Mouse (Mus musculus): ENCODE measurements around the gene Car6. TPM values are rescaled to one million over a fixed set of nuclear protein-coding genes. Genes with fewer than 3 reads are reported as not detected.

The Car6 gene
- polyA plus RNA-seq, 1 experiment from 2014 or later = 0.27 TPM

DNA sequence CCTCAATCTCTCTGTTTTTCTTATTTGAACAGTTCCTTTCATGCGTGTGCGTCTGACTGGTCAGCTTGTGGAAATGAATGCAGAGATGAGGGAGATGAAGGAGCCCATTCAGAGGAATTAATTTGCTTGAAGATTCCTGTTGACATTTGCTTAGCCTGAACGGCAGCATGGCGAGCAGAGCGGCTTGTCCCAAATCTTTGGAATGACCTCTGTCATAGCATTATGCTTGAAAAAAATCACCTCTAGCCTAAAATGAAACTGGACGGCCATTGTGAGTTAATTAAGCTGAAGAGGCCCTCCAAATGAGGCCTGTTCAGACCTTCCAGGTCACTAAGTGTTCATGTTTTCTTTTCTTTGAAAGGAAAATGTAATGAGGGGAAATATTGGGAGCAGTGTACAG, 15.3 kb upstream of the Car6 start:
- Histone ChIP-seq H3K27ac (ENCODE audit: low read length) (no peak overlapping the region), H3K4me1 (ENCODE audit: insufficient read depth, low read depth, low read length) (peaks cover 5% of the 10 kb centered on the region; the same call in 1 of the 2 replicates), H3K9me3 (ENCODE audit: low read length) (no peaks in the 10 kb centered on the region), H3K27me3 (replicated peaks; ENCODE audit: insufficient read depth, low read length) (no peaks in the 10 kb centered on the region), H3K4me3 (ENCODE audit: low read depth, low read length) (no peak overlapping the region), H3K9ac (replicated peaks; ENCODE audit: low read depth) (no peak overlapping the region), H3K36me3 (ENCODE audit: insufficient read depth, low read length) (no peaks in the 10 kb centered on the region), H3K4me2 (replicated peaks; ENCODE audit: low read depth, low read length) (no peak overlapping the region)
- ATAC-seq (no peak), DNase-seq (ENCODE audit: low spot score) (no peak)
- WGBS = 69% methylated on average over 6 of the region's 6 CpGs
- TF ChIP-seq EP300 (IDR thresholded peaks at IDR 0.05) (no peak), CTCF (IDR thresholded peaks at IDR 0.05) (no peak)

DNA sequence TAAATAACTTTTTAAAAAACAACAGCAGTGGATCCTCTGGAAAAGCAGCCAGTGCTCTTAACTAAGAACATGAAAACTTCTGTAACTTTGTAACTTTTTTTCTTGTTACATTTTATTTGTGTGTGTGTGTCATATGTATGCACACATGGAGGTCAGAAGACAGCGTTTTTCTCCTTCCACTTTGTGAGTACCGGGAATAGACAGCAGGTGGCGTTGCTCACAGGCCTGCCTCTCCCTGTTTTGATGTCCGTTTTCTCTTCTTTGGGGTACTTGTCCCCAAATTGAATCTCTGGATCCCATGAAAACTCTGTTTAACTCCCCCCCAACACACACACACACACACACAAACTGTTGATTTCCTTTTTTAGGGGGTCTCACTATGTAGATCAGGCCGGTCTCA, 12.8 kb upstream of the Car6 start:
- no peaks in the 10 kb centered on the region for H3K27me3 ChIP-seq (replicated peaks; ENCODE audit: insufficient read depth, low read length)
- no peak overlapping the region for H3K9ac ChIP-seq (replicated peaks; ENCODE audit: low read depth)
- no peaks in the 10 kb centered on the region for H3K9me3 ChIP-seq (ENCODE audit: low read length)
- H3K36me3 ChIP-seq (ENCODE audit: insufficient read depth, low read length) = no peaks in the 10 kb centered on the region
- TF ChIP-seq CTCF (IDR thresholded peaks at IDR 0.05) = peak; percentile 61
- no peak for TF ChIP-seq EP300 (IDR thresholded peaks at IDR 0.05)
- no peak overlapping the region for H3K4me2 ChIP-seq (replicated peaks; ENCODE audit: low read depth, low read length)
- H3K4me1 ChIP-seq (ENCODE audit: insufficient read depth, low read depth, low read length) = peaks cover 5% of the 10 kb centered on the region; the same call in 1 of the 2 replicates
- ATAC-seq = no peak
- 38% methylated on average over 5 of the region's 5 CpGs for WGBS
- H3K27ac ChIP-seq (ENCODE audit: low read length) = no peak overlapping the region
- DNase-seq (ENCODE audit: low spot score) = no peak
- no peak overlapping the region for H3K4me3 ChIP-seq (ENCODE audit: low read depth, low read length)

DNA sequence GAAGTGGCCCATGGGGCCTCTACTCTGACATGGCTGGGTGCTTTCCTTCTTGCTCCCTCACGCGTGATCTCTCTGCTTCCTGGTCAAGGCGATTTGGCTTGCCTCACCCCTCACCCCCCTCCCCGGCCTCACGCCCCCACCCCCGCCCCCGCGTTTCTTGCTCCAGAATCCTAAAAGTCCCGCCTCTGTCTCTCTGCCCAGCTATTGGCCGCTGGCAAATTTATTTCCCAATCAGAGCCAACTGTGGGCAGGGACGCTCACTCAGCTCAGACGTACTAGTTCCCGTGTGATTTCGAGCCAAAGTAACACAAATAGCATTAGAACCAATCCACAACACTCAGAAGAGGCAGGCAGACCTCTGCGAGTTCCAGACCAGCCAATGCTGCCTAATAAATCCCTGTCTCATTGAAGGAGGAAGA, 11.4 kb upstream of the Car6 start:
- H3K36me3 ChIP-seq (ENCODE audit: insufficient read depth, low read length) = no peaks in the 10 kb centered on the region
- TF ChIP-seq CTCF (IDR thresholded peaks at IDR 0.05) = no peak
- TF ChIP-seq EP300 (IDR thresholded peaks at IDR 0.05) = no peak
- H3K4me1 ChIP-seq (ENCODE audit: insufficient read depth, low read depth, low read length) = peaks cover 5% of the 10 kb centered on the region; the same call in 1 of the 2 replicates
- H3K9me3 ChIP-seq (ENCODE audit: low read length) = no peaks in the 10 kb centered on the region
- H3K27me3 ChIP-seq (replicated peaks; ENCODE audit: insufficient read depth, low read length) = no peaks in the 10 kb centered on the region
- DNase-seq (ENCODE audit: low spot score) (peak; percentile 90), ATAC-seq (peak; percentile 93)
- peak overlapping the region; percentile 38 for H3K4me2 ChIP-seq (replicated peaks; ENCODE audit: low read depth, low read length)
- 3% methylated on average over 15 of the region's 15 CpGs for WGBS
- no peak overlapping the region; the same call in 1 of the 2 replicates for H3K9ac ChIP-seq (replicated peaks; ENCODE audit: low read depth)
- peak overlapping the region; percentile 26; the same call in 1 of the 2 replicates for H3K27ac ChIP-seq (ENCODE audit: low read length)
- no peak overlapping the region for H3K4me3 ChIP-seq (ENCODE audit: low read depth, low read length)

DNA sequence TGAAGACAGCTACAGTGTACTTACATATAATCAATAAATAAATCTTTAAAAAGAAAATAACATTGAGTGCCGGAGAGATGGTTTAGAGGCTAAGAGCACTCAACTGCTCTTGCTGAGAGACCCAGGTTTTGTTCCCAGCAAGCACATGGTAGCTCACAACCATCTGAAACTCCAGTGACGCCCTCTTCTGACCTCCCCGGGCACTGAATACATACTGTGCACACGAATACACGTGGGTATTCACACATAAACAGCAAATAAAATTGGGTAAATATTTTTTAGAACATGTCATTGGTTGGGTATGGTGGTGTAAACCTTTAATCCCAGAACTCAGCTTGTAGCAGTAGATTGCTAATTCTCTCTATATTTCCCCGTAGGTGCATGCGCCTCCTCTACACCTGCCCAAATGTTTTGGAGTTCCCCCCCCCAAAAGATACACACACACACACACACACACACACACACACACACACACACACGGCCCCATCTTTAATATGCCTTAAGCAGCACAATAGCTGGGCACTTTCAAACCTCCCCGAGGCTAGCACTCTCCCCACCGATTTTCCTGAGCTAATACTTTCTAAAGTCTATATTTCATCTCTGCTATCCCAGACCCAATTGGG, 10.9 kb upstream of the Car6 start:
- Histone ChIP-seq H3K27ac (ENCODE audit: low read length) (no peak overlapping the region), H3K4me3 (ENCODE audit: low read depth, low read length) (no peak overlapping the region), H3K36me3 (ENCODE audit: insufficient read depth, low read length) (no peaks in the 10 kb centered on the region), H3K4me1 (ENCODE audit: insufficient read depth, low read depth, low read length) (peaks cover 5% of the 10 kb centered on the region; the same call in 1 of the 2 replicates), H3K4me2 (replicated peaks; ENCODE audit: low read depth, low read length) (peak overlapping the region; percentile 38), H3K9me3 (ENCODE audit: low read length) (no peaks in the 10 kb centered on the region), H3K9ac (replicated peaks; ENCODE audit: low read depth) (no peak overlapping the region), H3K27me3 (replicated peaks; ENCODE audit: insufficient read depth, low read length) (no peaks in the 10 kb centered on the region)
- ATAC-seq (no peak), DNase-seq (ENCODE audit: low spot score) (no peak)
- 47% methylated on average over 10 of the region's 10 CpGs for WGBS
- TF ChIP-seq CTCF (IDR thresholded peaks at IDR 0.05) (no peak), EP300 (IDR thresholded peaks at IDR 0.05) (no peak)

- no peak for ATAC-seq
- no peaks in the 10 kb centered on the region for H3K36me3 ChIP-seq (ENCODE audit: insufficient read depth, low read length)
- H3K27ac ChIP-seq (ENCODE audit: low read length) = no peak overlapping the region
- H3K9me3 ChIP-seq (ENCODE audit: low read length) = no peaks in the 10 kb centered on the region
- H3K27me3 ChIP-seq (replicated peaks; ENCODE audit: insufficient read depth, low read length) = no peaks in the 10 kb centered on the region
- H3K4me2 ChIP-seq (replicated peaks; ENCODE audit: low read depth, low read length) = no peak overlapping the region
- H3K4me3 ChIP-seq (ENCODE audit: low read depth, low read length) = no peak overlapping the region
- 80% methylated on average over 8 of the region's 8 CpGs for WGBS
- no peak for DNase-seq (ENCODE audit: low spot score)
- no peak overlapping the region for H3K9ac ChIP-seq (replicated peaks; ENCODE audit: low read depth)
- peaks cover 5% of the 10 kb centered on the region; the same call in 1 of the 2 replicates for H3K4me1 ChIP-seq (ENCODE audit: insufficient read depth, low read depth, low read length)
- TF ChIP-seq CTCF (IDR thresholded peaks at IDR 0.05) (no peak), EP300 (IDR thresholded peaks at IDR 0.05) (no peak)
Observed at GRCm38 (mm10) chr4:150210306-150210705, 9.2 kb upstream of the Car6 start.

DNA sequence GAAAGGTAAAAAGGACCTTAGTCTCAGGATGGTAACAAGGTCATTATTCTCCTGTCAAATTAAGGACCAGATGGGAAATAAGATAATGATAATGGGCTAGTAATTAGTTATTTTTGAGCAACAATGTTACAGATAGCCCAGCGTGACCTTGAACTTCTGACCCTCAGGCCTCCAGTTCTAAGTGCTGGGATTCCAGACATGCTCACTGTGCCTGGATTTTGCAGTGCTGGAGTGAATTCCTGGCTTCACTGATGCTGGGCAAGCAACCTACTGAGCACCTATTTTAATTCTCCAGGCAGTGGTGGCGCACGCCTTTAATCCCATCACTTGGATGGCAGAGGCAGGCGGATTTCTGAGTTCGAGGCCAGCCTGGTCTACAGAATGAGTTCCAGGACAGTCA, 8.6 kb upstream of the Car6 start:
- Histone ChIP-seq H3K36me3 (ENCODE audit: insufficient read depth, low read length) (no peaks in the 10 kb centered on the region), H3K4me1 (ENCODE audit: insufficient read depth, low read depth, low read length) (peaks cover 5% of the 10 kb centered on the region; the same call in 1 of the 2 replicates), H3K9ac (replicated peaks; ENCODE audit: low read depth) (no peak overlapping the region), H3K4me2 (replicated peaks; ENCODE audit: low read depth, low read length) (no peak overlapping the region), H3K4me3 (ENCODE audit: low read depth, low read length) (no peak overlapping the region), H3K9me3 (ENCODE audit: low read length) (no peaks in the 10 kb centered on the region), H3K27me3 (replicated peaks; ENCODE audit: insufficient read depth, low read length) (no peaks in the 10 kb centered on the region), H3K27ac (ENCODE audit: low read length) (no peak overlapping the region)
- no peak for DNase-seq (ENCODE audit: low spot score)
- no peak for ATAC-seq
- WGBS = 93% methylated on average over 5 of the region's 5 CpGs
- TF ChIP-seq CTCF (IDR thresholded peaks at IDR 0.05) (no peak), EP300 (IDR thresholded peaks at IDR 0.05) (no peak)
